Mouse (Mus musculus) liver (tissue): ENCODE measurements around the gene D230025D16Rik.
"Not testable (repeated sequence)": the region's sequence is repeated elsewhere in the genome, so short reads cannot be mapped to it uniquely, and the experiment has no call there.

Experiments
- DNase-seq: peaks from one replicate; pipeline ENCODE4 v3.0.0-alpha.2; 2020; ENCODE audit warnings: mixed read lengths

D230025D16Rik gene

GRCm38 (mm10) chr8:105224413-105225271 lies at the start of gene D230025D16Rik:
TSS of gene D230025D16Rik (plus strand) at chr8:105225145.
- peak; percentile 96 for DNase-seq

GRCm38 (mm10) chr8:105175287-105175686 lies 49.7 kb upstream of the D230025D16Rik start:
- DNase-seq, result not testable (repeated sequence)

GRCm38 (mm10) chr8:105178211-105178800 lies 46.6 kb upstream of the D230025D16Rik start:
- DNase-seq, result no peak

- DNase-seq, result no peak
Observed at GRCm38 (mm10) chr8:105182201-105182600, 42.7 kb upstream of the D230025D16Rik start.

- no peak for DNase-seq
Observed at GRCm38 (mm10) chr8:105186467-105187005, 38.4 kb upstream of the D230025D16Rik start.

GRCm38 (mm10) chr8:105192182-105192581 lies 32.8 kb upstream of the D230025D16Rik start:
- DNase-seq, result no peak

- DNase-seq, result no peak
Observed at GRCm38 (mm10) chr8:105205748-105206147, 19.2 kb upstream of the D230025D16Rik start.

GRCm38 (mm10) chr8:105206766-105207275 lies 18.1 kb upstream of the D230025D16Rik start:
- no peak for DNase-seq

- no peak for DNase-seq
Observed at GRCm38 (mm10) chr8:105207675-105208273, 17.2 kb upstream of the D230025D16Rik start.

GRCm38 (mm10) chr8:105209153-105210110 lies 15.5 kb upstream of the D230025D16Rik start:
- DNase-seq, result no peak

GRCm38 (mm10) chr8:105214104-105214503 lies 10.8 kb upstream of the D230025D16Rik start:
- no peak for DNase-seq

GRCm38 (mm10) chr8:105217926-105218522 lies 6.9 kb upstream of the D230025D16Rik start:
- no peak for DNase-seq

- DNase-seq, result no peak
Observed at GRCm38 (mm10) chr8:105223850-105224249, 1.1 kb upstream of the D230025D16Rik start.

- no peak for DNase-seq
Observed at GRCm38 (mm10) chr8:105225272-105225593, 288 bp downstream of the D230025D16Rik start.

- DNase-seq, result no peak
Observed at GRCm38 (mm10) chr8:105225917-105226316, 972 bp downstream of the D230025D16Rik start.

- no peak for DNase-seq
Observed at GRCm38 (mm10) chr8:105231503-105232320, 6.8 kb downstream of the D230025D16Rik start.

- not testable (repeated sequence) for DNase-seq
Observed at GRCm38 (mm10) chr8:105232321-105232693, 7.4 kb downstream of the D230025D16Rik start.

- DNase-seq, result peak; percentile 29
Observed at GRCm38 (mm10) chr8:105233126-105233935, 8.4 kb downstream of the D230025D16Rik start.

GRCm38 (mm10) chr8:105235206-105235605 lies 10.3 kb downstream of the D230025D16Rik start:
- no peak for DNase-seq
